Mouse (Mus musculus): ENCODE measurements around the gene Slc46a3.
A peak's percentile ranks its signal among the peaks of the same experiment; 100 is the strongest.

Slc46a3 gene

GRCm38 (mm10) chr5:147895436-147896198 is 1.0 kb upstream of the Slc46a3 start:
- DNase-seq (ENCODE audit: low spot score in 2 of 2), result peak in 1 of 2 experiments; percentile 34

- DNase-seq (ENCODE audit: low spot score in 2 of 2), result no peak
These were observed 705 bp downstream of the Slc46a3 start for GRCm38 (mm10) chr5:147893766-147894454.

- no peak for DNase-seq (ENCODE audit: low spot score in 2 of 2)
These were observed 1.5 kb downstream of the Slc46a3 start for GRCm38 (mm10) chr5:147893143-147893542.

- no peak for DNase-seq (ENCODE audit: low spot score in 2 of 2)
These were observed 1.9 kb downstream of the Slc46a3 start for GRCm38 (mm10) chr5:147892735-147893134.

- no peak for DNase-seq (ENCODE audit: low spot score in 2 of 2)
These were observed 6.0 kb downstream of the Slc46a3 start for GRCm38 (mm10) chr5:147888313-147889297.

GRCm38 (mm10) chr5:147883581-147883980 is 11.0 kb downstream of the Slc46a3 start:
- no peak for DNase-seq (ENCODE audit: low spot score in 2 of 2)

- DNase-seq (ENCODE audit: low spot score in 2 of 2), result no peak
These were observed 14.5 kb downstream of the Slc46a3 start for GRCm38 (mm10) chr5:147879971-147880682.

- no peak for DNase-seq (ENCODE audit: low spot score in 2 of 2)
These were observed 17.1 kb downstream of the Slc46a3 start for GRCm38 (mm10) chr5:147877520-147877919.

GRCm38 (mm10) chr5:147875210-147875609 is 19.4 kb downstream of the Slc46a3 start:
- DNase-seq (ENCODE audit: low spot score in 2 of 2), result no peak

- no peak for DNase-seq (ENCODE audit: low spot score in 2 of 2)
These were observed 20.0 kb downstream of the Slc46a3 start for GRCm38 (mm10) chr5:147874491-147875065.

- DNase-seq (ENCODE audit: low spot score in 2 of 2), result no peak
These were observed 23.4 kb downstream of the Slc46a3 start for GRCm38 (mm10) chr5:147871091-147871820.

GRCm38 (mm10) chr5:147870296-147870695 is 24.3 kb downstream of the Slc46a3 start:
- DNase-seq (ENCODE audit: low spot score in 2 of 2), result no peak

- no peak for DNase-seq (ENCODE audit: low spot score in 2 of 2)
These were observed 25.0 kb downstream of the Slc46a3 start for GRCm38 (mm10) chr5:147869568-147869967.

GRCm38 (mm10) chr5:147868674-147869073 is 25.9 kb downstream of the Slc46a3 start:
- DNase-seq (ENCODE audit: low spot score in 2 of 2), result no peak

- DNase-seq (ENCODE audit: low spot score in 2 of 2), result peak; percentile 65 to 71
These were observed 34.0 kb downstream of the Slc46a3 start, which contains the start of gene Pomp for GRCm38 (mm10) chr5:147860449-147861261. TSS of gene Pomp (plus strand) at chr5:147860461.

GRCm38 (mm10) chr5:147860076-147860448 is 34.6 kb downstream of the Slc46a3 start:
- DNase-seq (ENCODE audit: low spot score in 2 of 2), result no peak

GRCm38 (mm10) chr5:147850194-147850593 is 44.4 kb downstream of the Slc46a3 start:
- no peak for DNase-seq (ENCODE audit: low spot score in 2 of 2)

GRCm38 (mm10) chr5:147848164-147848863 is 46.3 kb downstream of the Slc46a3 start:
- DNase-seq (ENCODE audit: low spot score in 2 of 2), result peak in 1 of 2 experiments; percentile 11

- no peak for DNase-seq (ENCODE audit: low spot score in 2 of 2)
These were observed 47.3 kb downstream of the Slc46a3 start for GRCm38 (mm10) chr5:147847361-147847760.
